Mouse (Mus musculus) urinary bladder, postnatal 14 days (tissue): ENCODE results near the gene Gm49366.
"Not testable (repeated sequence)": the region's sequence is repeated elsewhere in the genome, so short reads cannot be mapped to it uniquely, and the experiment has no call there.

Source experiments
- DNase-seq: peaks from one replicate; pipeline ENCODE4 v3.0.0; 2021; ENCODE audit warnings: low spot score

The Gm49366 gene

DNA sequence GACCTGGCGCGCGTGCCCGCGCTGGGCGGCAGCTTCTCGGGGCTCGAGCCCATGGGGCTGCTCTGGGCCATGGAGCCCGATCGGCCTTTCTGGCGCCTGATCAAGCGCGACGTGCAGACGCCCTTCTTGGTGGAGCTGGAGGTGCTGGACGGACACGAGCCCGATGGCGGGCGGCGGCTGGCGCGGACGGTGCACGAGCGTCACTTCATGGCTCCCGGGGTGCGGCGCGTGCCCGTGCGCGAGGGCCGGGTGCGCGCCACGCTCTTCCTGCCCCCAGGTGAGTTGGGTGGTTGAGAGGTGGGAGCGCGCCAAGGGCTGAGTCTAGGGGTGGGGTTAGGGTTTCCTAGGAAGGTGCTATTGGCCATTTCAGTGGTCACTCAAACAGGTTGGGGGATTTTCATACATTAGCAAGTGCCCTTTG lies at the start of gene Gm49366:
Gene Gm49366 (plus strand): TSS at position 245 of the 421 bp plus-strand sequence.
- DNase-seq: peak; percentile 29

- no peak for DNase-seq
Measured at GRCm38 (mm10) chr12:83989378-83989777, 49.4 kb upstream of the Gm49366 start.

- DNase-seq: no peak
Measured at GRCm38 (mm10) chr12:83997221-83997620, 41.5 kb upstream of the Gm49366 start.

DNA sequence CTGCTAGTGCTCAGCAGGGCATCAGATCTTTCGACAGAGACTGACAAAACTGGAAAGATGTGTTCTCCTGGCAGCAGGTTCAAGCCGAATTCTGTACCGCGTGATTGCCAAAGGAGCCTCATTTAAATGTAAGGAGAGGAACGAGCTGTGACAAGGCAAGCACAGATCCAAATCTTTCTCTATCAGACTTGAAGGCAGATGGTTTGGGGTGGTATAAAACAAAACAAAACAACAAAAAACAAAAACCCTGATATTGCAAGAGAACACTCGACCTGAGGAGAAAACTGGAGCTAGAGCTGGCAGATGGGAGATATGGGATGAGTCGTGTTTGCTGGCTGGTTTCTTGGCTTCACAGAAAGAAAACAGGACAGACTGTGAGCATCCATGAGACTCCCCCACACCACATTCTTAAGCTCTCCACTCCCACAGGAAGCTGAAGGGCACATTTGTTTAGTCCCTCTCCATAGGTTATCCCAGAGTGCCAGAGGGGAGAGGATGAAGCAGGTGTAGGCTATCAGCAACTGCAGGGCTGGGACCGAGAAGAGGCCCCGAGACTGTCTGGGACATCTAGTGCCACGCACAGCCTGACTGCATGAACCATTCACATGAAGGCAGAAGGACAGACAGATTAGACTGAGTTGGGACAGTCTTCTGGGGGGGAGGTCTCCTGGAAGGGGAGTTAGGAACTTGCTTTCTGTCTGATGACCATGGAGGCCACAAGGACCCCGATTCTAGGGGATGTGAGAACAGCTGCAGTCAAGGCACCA lies 40.2 kb upstream of the Gm49366 start:
- DNase-seq: peak; percentile 52

GRCm38 (mm10) chr12:83999237-83999636 lies 39.5 kb upstream of the Gm49366 start:
- peak; percentile 87 for DNase-seq

DNA sequence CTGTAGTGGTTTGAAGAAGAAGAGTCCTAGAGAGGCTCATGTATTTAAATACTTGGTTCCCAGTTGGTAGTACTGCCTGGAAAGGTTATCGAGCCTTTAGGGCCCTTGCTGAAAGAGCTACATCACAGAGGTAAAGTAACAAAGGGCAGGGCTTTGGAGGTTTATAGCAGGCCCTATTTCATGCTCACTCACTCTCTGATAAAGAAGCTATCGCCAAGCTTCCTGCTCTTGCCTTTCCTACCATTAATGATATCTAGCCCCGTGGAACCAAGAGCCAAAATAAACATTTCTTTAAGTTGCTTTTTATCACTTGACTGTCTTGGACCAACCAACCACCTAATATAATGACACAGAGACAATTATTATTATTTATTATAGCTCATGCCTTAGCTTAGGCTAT lies 38.3 kb upstream of the Gm49366 start:
- DNase-seq: no peak

DNA sequence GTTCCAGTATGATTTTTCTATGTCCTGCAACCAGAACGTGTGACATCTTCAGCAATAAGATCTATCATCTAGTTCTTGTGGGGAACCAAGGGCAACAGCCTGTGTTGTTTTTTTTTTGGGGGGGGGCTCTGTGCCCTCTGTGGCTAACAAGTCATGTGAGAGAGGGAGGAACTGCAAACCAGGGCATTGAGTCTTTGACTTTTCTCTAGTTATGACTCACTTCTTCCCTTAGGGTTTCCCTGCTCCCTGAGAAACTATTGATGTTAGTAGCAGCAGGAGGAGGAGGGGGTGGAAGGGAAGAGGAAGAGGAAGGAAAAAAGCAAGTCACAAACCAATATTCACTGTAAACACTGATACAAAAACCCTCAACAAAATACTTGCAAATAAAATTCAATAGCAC lies 34.9 kb upstream of the Gm49366 start:
- no peak for DNase-seq

DNA sequence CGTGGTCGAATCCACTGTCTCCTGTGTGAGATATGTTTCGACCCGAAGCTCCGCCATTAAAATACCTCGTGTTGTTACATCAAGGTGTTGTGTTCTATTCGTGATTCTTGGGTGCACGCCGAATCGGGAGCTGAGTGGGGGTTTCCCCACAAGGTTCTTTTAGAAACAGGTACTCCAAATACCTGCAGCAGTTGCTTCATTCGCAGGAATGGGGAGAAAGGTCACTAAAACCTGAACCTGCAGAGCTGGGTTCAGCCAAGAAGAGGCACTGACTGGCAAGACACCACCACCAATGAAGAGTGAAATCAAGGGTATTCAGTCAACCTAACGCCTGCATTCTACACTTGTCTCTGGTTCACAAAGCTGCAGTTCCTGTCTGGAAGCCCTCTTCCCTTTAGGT lies 30.5 kb upstream of the Gm49366 start:
- no peak for DNase-seq

GRCm38 (mm10) chr12:84008729-84009128 lies 30.0 kb upstream of the Gm49366 start:
- DNase-seq: no peak

GRCm38 (mm10) chr12:84009171-84009965 lies 29.4 kb upstream of the Gm49366 start, which contains the start of gene Acot1:
Gene Acot1, plus strand, starts transcription at chr12:84009490.
- DNase-seq: peak; percentile 80

GRCm38 (mm10) chr12:84010201-84010600 lies 28.5 kb upstream of the Gm49366 start:
- DNase-seq: no peak

- DNase-seq: peak; percentile 76
Measured at GRCm38 (mm10) chr12:84011251-84012040, 27.3 kb upstream of the Gm49366 start.

GRCm38 (mm10) chr12:84013130-84013529 lies 25.6 kb upstream of the Gm49366 start:
- DNase-seq: no peak

- no peak for DNase-seq
Measured at GRCm38 (mm10) chr12:84013701-84014100, 25.0 kb upstream of the Gm49366 start.

DNA sequence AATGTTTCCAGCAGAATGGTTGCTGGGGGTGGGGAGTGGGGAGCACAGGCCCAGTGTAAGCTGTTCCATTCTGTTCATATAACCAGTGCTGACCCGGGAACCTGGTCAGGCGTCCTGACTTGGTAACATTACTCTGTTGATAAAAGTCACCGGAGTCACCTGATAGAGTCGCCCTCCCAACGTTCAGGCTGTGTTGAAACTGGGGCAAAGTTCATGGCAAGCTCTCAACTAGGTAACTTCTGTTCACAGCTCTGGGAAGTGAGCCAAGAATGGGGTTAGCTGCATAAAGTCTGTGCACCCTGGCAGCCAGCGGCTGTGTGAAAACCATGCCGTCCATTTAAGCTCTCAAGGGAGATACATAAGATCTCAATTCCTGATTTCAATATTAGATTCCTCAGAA lies 18.2 kb upstream of the Gm49366 start:
- DNase-seq: peak; percentile 86

DNA sequence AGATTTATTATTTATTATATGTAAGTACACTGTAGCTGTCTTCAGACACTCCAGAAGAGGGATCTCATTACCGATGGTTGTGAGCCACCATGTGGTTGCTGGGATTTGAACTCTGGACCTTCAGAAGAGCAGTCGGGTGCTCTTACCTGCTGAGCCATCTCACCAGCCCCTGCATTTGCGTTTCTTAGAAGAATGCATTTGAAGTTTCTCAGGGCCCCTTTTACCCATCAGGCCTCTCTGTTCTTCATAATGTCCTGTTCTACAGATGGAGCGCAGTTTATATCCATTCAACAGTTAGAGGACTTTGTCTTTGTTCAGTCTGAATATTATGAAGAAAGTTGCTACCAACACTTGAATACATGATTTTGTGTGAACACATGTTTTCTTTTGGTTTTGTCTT lies 16.5 kb upstream of the Gm49366 start:
- DNase-seq: not testable (repeated sequence)

DNA sequence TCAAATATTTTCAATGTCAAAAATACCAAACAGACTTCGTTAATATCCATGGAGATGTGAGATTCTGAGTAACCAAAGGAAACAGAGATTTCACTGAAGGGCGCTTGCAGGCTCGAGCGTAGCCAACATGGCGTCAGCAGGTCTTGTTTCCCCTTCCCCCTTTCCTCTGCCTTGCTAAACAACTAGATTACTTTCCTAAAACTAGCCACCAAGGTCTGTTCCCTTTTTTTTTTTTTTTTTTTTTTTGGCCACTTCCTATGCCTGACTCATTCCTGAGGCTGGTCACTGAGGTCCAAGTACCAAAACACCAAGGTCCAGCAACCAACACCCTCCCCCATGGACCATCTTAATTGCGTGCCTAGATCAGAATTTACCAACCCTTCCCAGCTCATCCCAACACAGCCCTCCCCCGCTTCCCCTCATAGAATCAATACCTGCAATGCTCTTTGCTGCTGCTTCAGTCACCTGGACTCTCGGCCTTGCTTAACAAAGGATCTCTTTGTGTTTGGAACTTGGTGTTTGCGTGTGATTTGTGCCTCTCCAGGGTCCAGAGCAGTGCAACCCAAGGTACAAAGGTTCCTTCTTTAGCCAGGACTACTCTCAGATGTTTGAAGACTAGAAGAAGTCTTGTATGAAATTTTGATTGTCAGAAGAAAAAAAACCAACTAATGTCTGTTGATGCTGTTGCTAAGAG lies 15.5 kb upstream of the Gm49366 start:
- DNase-seq: no peak

- DNase-seq: no peak
Measured at GRCm38 (mm10) chr12:84025888-84026287, 12.8 kb upstream of the Gm49366 start.

GRCm38 (mm10) chr12:84028328-84028727 lies 10.4 kb upstream of the Gm49366 start:
- DNase-seq: not testable (repeated sequence)

- not testable (repeated sequence) for DNase-seq
Measured at GRCm38 (mm10) chr12:84029043-84029442, 9.7 kb upstream of the Gm49366 start.

DNA sequence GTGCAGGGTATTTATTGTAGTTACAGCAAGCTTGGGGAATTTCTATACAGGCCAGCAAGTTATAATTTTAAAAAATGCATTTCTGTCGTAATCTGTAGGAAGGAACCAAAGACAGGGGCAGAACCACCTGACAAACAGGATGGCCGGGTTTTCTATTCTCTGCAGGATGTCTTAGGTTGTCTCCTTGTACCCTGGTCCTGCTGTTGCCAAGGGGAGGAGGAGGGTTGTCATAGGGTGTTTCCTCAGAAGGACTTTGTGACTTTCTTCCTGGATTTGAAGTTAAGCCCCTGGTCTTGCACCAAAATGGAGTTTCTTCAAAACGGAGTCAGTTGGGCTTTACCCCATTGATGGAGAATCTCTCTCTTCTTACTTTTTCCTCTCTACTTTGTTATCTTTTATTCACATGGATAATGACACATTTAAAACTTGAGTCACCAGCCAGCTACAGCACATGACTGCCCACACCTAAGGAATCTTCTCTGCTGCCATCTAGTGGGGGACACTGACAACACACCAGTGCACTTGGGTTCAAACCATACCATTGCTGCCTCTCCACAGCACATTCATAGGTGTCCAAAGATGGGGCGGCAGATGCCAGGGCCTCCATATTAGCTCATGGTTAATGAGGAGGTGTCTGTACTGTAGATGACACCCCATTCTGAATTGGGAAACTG lies 7.9 kb upstream of the Gm49366 start:
- peak; percentile 80 for DNase-seq
